In genomic region chr11:60932503-60933020, GRCm38 (mm10) we compare ENCODE assay signal across 8 mouse cellular contexts. TPM values are rescaled to one million over a fixed set of nuclear protein-coding genes. Genes with fewer than 3 reads are reported as not detected.
DNase-seq lines count a peak whose midpoint lies in the region; ATAC-seq lines count a peak whose summit lies in the region.

No protein-coding gene starts in this region.

- H3K4me3 ChIP-seq in intestine, embryonic 14.5 days (ENCODE audit: low read depth, low read length), result peak overlapping the region; percentile 95

- ATAC-seq in intestine, embryonic 14.5 days (replicated peaks; ENCODE audit: low FRiP score, low TSS enrichment, low read depth), result no peak; the same call in 1 of the 2 replicates

- peaks cover 19% of the 10 kb centered on the region for H3K4me1 ChIP-seq in intestine, embryonic 14.5 days (replicated peaks; ENCODE audit: control insufficient read depth, insufficient read depth, low read length)

- no peaks in the 10 kb centered on the region for H3K9me3 ChIP-seq in intestine, embryonic 14.5 days (ENCODE audit: control insufficient read depth, low read length)

- peak overlapping the region; percentile 89 for H3K4me2 ChIP-seq in intestine, embryonic 14.5 days (ENCODE audit: low read length)

- no peaks in the 10 kb centered on the region; the same call in 1 of the 2 replicates for H3K36me3 ChIP-seq in intestine, embryonic 14.5 days (ENCODE audit: control insufficient read depth, insufficient read depth, low read length)

- H3K27me3 ChIP-seq in intestine, embryonic 14.5 days (replicated peaks; ENCODE audit: control insufficient read depth, insufficient read depth, low read length), result no peaks in the 10 kb centered on the region

- peak overlapping the region; percentile 34; the same call in 1 of the 2 replicates for H3K27ac ChIP-seq in intestine, embryonic 14.5 days (ENCODE audit: low read depth)

- H3K9ac ChIP-seq in intestine, embryonic 14.5 days (ENCODE audit: low read length), result peak overlapping the region; percentile 83

- WGBS in intestine, embryonic 14.5 days, result 4% methylated on average over 7 of the region's 7 CpGs

- peak; percentile 41 to 82 for DNase-seq in adrenal gland, adult (ENCODE audit: inconsistent age in 2 of 2, low spot score in 1 of 2)
- no peak for DNase-seq in adrenal gland, postnatal 4 days (ENCODE audit: low spot score in 2 of 2)
- peak; percentile 19 for DNase-seq in retina, embryonic 14.5 days (ENCODE audit: low spot score)
- DNase-seq in retina, postnatal 1 day, result no peak
- no peak for DNase-seq in intestine, embryonic 14.5 days (ENCODE audit: low spot score)
- DNase-seq in naive thymus-derived CD4-positive, alpha-beta T cell, adult 2 months (ENCODE audit: low read depth), result peak; percentile 44
- DNase-seq in cerebellum, adult 11 months, result no peak
- no peak for DNase-seq in urinary bladder, adult 18-20 months (ENCODE audit: low spot score in 2 of 2)

RNA-seq across cellular contexts. Expression of gene Map2k3, which starts 0.7 kb away (rescaled TPM):
- 10 to 100 TPM; 92.4 to 93.9 TPM for total RNA-seq in adrenal gland, postnatal 4 days (2021)
- polyA plus RNA-seq in intestine, embryonic 14.5 days (2014; fragmentation: Nextera tagmentation; extraction: Ambion mirVana), result 91.7 and 94.5 TPM in 2 replicates

RNA-seq across cellular contexts. Expression of gene Natd1, which starts 18.0 kb away (rescaled TPM):
- 10 to 100 TPM; 30.8 TPM for total RNA-seq in adrenal gland, postnatal 4 days (2021)
- 15.4 and 16.8 TPM in 2 replicates for polyA plus RNA-seq in intestine, embryonic 14.5 days (2014; fragmentation: Nextera tagmentation; extraction: Ambion mirVana)

RNA-seq across cellular contexts. Expression of gene Tmem11, which starts 53.5 kb away (rescaled TPM):
- 10 to 100 TPM; 41.5 to 42.7 TPM for total RNA-seq in adrenal gland, postnatal 4 days (2021)
- polyA plus RNA-seq in intestine, embryonic 14.5 days (2014; fragmentation: Nextera tagmentation; extraction: Ambion mirVana), result 73.9 and 81.6 TPM in 2 replicates

Comparison
In these comparisons a context has a peak if more than half of its experiments do, and no peak if none do; other contexts are left out.
1. DNase-seq: peak in adrenal gland, adult (2 of 2), retina, embryonic 14.5 days (single experiment) and naive thymus-derived CD4-positive, alpha-beta T cell, adult 2 months (single experiment); none in adrenal gland, postnatal 4 days (0 of 2), retina, postnatal 1 day (single experiment), intestine, embryonic 14.5 days (single experiment), cerebellum, adult 11 months (single experiment) and urinary bladder, adult 18-20 months (0 of 2).